Mouse (Mus musculus): ENCODE results near the gene 2010315B03Rik.

DNA sequence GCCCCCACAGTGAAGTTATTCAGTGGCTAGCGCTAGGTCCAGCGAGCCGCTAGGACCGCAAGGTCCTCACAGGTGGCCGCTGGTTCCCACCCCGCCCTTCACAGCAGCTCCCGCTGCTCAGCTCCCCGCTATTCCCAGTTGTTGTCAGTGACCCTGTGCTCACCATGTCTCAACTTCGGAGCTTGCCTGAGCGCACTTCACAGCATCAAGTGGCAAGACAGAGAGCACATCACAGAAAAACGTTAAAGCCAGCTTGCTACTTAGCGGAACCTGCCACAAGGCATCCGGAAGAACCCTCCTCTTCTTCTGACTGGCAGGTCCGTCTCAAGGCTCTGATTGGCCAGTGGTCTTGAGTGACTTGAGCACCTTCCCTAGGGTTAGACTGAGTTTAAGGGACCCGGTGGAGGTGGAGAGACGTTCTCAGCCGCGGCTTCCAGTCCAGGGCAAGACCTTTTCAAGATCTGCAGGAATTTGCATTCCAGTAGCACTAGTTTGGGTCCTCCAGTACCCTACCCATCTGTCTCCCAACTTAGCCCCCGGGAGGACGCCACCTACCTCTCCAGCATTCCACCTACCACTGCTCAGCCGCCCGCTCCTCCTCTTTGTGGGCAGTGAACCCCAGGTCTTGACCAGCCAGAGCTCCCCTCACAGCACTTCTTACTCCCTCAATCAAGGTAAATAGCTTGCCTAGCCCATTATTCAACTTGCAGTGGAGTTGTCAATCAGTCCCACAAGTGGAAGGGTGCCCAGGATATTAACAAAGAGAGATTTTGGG lies 30.4 kb downstream of the 2010315B03Rik start:
- TF ChIP-seq TAL1 (conservative IDR thresholded peaks at IDR 0.05; ENCODE audit: low read depth, low read length) (no peak), CTCF (IDR thresholded peaks at IDR 0.05; ENCODE audit: low read depth, low read length) (no peak), GATA1 (IDR thresholded peaks at IDR 0.05; ENCODE audit: borderline replicate concordance, low read length) (no peak), POLR2AphosphoS5 (IDR thresholded peaks at IDR 0.05; ENCODE audit: insufficient replicate concordance, low read depth, low read length) (no peak), GATA2 (IDR thresholded peaks at IDR 0.05; ENCODE audit: borderline replicate concordance, low read depth, low read length) (no peak)
